Mouse (Mus musculus): ENCODE results near the gene Stk11ip.

- no peak for TF ChIP-seq CTCF (IDR thresholded peaks at IDR 0.05; ENCODE audit: extremely low read depth, insufficient read depth, low read length)
- TF ChIP-seq POLR2A (IDR thresholded peaks at IDR 0.05; ENCODE audit: extremely low read depth, insufficient read depth, low read length), result no peak
Measured at GRCm38 (mm10) chr1:75586791-75587190, 65.5 kb downstream of the Stk11ip start.

Measured in cortical plate, adult 2 months (tissue).